Mouse (Mus musculus): ENCODE data around the gene Trmt112. TPM values are rescaled to one million over a fixed set of nuclear protein-coding genes. Genes with fewer than 3 reads are reported as not detected.
A peak's percentile ranks its signal among the peaks of the same experiment; 100 is the strongest.

Gene Trmt112
- polyA plus RNA-seq, 1 experiment from 2014 or later, result 173 TPM

DNA sequence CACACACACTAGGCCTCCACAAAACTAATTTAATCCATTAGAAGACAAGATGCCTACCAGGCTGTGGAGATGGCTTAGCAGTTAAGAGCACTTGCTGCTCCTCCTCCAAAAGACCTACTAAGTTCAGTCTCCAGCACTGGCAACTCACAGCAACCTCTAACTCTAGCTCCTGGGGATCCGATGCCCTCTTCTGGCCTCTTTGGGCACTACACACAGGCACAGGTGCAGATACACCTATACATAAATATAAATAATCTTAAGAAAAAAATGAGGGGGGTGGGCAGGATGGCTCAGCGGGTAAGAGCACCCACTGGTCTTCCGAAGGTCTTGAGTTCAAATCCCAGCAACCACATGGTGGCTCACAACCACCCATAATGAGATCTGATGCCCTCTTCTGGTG is 26.8 kb downstream of the Trmt112 start:
- H3K27me3 ChIP-seq (ENCODE audit: control insufficient read depth, insufficient read depth, low read length), result peaks cover 50% of the 10 kb centered on the region
- no peak for DNase-seq (ENCODE audit: low spot score)

DNA sequence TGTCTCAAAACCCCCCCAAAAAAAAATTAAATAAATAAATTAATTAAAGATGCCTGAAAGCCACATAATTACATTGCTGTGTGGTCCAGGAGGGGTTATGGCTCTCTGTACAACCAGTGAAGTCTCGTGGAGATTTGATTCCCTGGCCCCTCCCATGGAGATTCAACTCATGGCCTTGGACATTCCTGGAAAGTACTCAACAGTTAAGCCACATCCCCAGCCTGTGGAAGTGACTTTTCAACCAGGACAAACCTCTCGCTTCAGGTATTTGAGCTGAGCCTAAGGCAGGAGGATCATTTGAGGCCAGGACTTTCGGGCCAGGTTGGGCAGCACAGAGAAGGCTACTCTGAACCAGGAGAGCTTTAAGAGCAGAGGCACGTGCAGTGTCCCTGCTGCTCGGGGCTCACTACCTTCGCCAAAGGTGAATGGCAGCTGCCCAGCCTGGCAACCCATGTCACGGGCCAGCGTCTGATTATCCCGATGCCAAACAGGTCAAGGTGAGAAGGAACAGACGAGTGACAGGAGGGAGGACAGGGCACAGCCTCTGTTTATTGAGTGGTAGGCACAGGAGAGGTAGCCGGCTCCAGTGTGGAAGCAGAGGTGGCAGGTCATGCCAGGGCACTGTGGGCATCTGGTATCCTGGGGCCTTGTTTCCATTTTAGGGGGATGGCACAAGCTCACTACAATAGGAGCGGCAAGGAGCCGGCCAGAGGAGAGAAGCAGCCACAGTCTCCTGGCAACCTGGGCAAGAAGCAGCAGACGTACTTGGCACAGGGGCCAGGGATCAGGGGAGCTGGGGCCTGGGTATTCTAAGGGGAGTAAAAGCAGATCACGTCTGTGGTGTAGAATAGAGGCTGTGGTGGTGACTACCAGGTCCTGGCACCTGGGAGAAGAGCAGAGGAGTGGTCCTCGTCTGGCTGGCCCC is 28.3 kb downstream of the Trmt112 start:
- WGBS, result 80% methylated on average over 16 of the region's 16 CpGs
- no peak overlapping the region for H3K4me3 ChIP-seq (ENCODE audit: low read depth, low read length)
- peaks cover 17% of the 10 kb centered on the region for H3K4me1 ChIP-seq (ENCODE audit: control insufficient read depth, insufficient read depth, low read length)
- no peaks in the 10 kb centered on the region for H3K36me3 ChIP-seq (ENCODE audit: control insufficient read depth, insufficient read depth, low read length)
- H3K27ac ChIP-seq (replicated peaks; ENCODE audit: low read depth, low read length), result no peak overlapping the region
- ATAC-seq (ENCODE audit: insufficient number of reproducible peaks, low FRiP score, low TSS enrichment, low read depth) (no peak), DNase-seq (ENCODE audit: low spot score) (no peak)
- H3K27me3 ChIP-seq (ENCODE audit: control insufficient read depth, insufficient read depth, low read length), result peaks cover 35% of the 10 kb centered on the region
- no peaks in the 10 kb centered on the region for H3K9me3 ChIP-seq (ENCODE audit: control insufficient read depth, low read length)
- no peak overlapping the region for H3K4me2 ChIP-seq (ENCODE audit: low read depth, severe bottlenecking)
- no peak overlapping the region for H3K9ac ChIP-seq (ENCODE audit: low read length)

More for the DNA sequence above, 26.8 kb downstream of the Trmt112 start:
- H3K4me3 ChIP-seq (ENCODE audit: low read depth, low read length), result no peak overlapping the region
- H3K27ac ChIP-seq (replicated peaks; ENCODE audit: low read depth, low read length), result no peak overlapping the region
- no peak overlapping the region for H3K4me2 ChIP-seq (ENCODE audit: low read depth, severe bottlenecking)
- peaks cover 15% of the 10 kb centered on the region for H3K4me1 ChIP-seq (ENCODE audit: control insufficient read depth, insufficient read depth, low read length)
- no peaks in the 10 kb centered on the region for H3K36me3 ChIP-seq (ENCODE audit: control insufficient read depth, insufficient read depth, low read length)
- no peaks in the 10 kb centered on the region for H3K9me3 ChIP-seq (ENCODE audit: control insufficient read depth, low read length)
- no peak for ATAC-seq (ENCODE audit: insufficient number of reproducible peaks, low FRiP score, low TSS enrichment, low read depth)
- 17% methylated on average over 3 of the region's 3 CpGs for WGBS
- no peak overlapping the region for H3K9ac ChIP-seq (ENCODE audit: low read length)

DNA sequence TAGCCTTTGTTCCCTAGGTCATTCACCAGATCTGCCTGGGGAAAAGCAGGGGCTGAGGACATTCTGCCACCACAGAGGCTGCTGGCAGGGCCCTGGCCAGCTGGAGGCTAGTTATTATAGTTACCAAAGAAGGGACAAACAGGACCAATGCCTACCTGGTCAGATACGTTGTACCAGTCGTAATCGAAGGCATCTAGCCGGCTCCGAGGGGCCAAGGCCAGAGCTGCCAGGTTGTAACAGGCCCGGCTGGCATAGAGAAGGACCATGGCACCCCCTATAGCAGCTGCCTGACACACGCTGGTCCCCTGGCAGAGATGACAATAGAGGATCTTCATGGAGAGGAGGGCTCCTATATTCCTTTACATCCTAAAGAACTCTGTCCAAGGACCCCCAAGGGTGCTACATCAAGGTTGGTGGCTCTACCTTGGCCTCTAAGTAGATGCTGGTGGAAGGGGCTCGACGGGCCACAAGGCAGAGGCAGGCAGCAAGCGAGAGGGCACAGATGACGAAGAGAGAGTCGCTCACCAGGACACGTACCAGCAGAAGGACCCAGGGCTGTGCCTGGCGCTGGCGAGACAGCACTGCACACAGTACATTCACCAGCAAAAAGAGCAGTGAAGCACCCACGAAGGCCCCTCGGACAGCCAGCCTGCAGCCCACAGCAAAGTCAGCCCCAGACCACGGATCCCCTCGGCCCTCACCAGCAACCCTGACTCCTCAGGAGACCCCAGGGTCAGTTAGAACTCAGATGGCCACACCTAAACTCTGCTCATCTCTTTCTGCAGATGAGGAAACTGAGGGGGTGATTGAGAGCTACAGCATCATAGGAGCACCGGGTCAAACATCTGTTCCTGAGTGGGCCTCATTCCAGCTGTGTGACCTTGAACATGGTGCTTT is 29.9 kb downstream of the Trmt112 start:
- Histone ChIP-seq H3K27ac (replicated peaks; ENCODE audit: low read depth, low read length) (no peak overlapping the region), H3K27me3 (ENCODE audit: control insufficient read depth, insufficient read depth, low read length) (peaks cover 19% of the 10 kb centered on the region), H3K9me3 (ENCODE audit: control insufficient read depth, low read length) (no peaks in the 10 kb centered on the region), H3K9ac (ENCODE audit: low read length) (0 out of 2 replicates have a peak overlapping the region, but pooled peaks have one; percentile 7), H3K4me2 (ENCODE audit: low read depth, severe bottlenecking) (no peak overlapping the region), H3K4me3 (ENCODE audit: low read depth, low read length) (no peak overlapping the region), H3K4me1 (ENCODE audit: control insufficient read depth, insufficient read depth, low read length) (peaks cover 13% of the 10 kb centered on the region), H3K36me3 (ENCODE audit: control insufficient read depth, insufficient read depth, low read length) (no peaks in the 10 kb centered on the region)
- no peak for DNase-seq (ENCODE audit: low spot score)
- ATAC-seq (ENCODE audit: insufficient number of reproducible peaks, low FRiP score, low TSS enrichment, low read depth), result no peak
- 90% methylated on average over 20 of the region's 20 CpGs for WGBS

DNA sequence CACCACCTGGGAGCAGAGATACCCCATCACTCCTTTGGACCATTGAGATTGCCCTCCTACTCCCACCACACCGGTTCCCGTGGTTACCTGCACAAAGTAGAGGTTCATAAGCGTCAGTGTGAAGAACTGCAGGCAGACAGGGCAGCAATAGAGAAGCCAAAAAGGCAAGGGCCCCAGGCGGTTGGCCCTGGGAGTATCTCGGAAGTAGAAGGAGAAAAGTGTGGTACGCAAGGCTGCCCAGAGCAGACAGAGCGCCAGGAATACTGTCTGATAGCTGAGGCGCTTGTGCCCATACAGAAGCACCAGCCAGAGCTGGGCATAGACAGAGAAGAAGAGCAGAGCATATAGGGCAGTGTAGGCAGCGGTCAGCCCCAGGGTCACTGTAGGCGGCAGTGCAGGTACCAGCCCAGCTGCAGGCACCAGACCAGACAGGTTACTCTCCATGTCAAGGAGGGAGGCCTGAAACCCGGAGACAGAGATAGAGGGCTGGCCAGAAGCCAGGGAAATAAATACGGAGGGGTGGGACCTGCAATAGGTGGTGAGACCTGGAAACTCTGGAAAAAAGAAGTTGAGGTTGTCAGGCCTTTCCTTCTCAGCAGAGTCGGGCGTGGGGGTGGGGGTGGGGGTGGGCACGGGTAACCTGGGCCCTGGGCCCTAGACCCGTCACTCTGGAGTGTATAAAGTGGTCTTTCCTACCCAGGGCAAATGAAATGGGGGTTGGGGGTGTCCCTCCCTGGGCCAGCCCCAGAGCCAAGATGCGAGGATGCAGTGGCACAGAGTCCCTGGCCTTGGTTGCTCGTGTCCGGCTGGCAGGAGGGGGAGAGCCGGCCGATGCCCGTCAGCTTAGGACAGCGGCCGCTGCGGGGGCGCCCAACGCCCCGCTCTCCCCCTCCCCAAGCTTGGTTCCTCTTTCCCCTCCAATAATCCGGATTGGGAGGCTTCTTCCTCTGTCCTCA is 31.2 kb downstream of the Trmt112 start:
- WGBS, result 22% methylated on average over 28 of the region's 29 CpGs
- no peaks in the 10 kb centered on the region for H3K9me3 ChIP-seq (ENCODE audit: control insufficient read depth, low read length)
- H3K4me2 ChIP-seq (ENCODE audit: low read depth, severe bottlenecking), result peak overlapping the region; percentile 88
- ATAC-seq (ENCODE audit: insufficient number of reproducible peaks, low FRiP score, low TSS enrichment, low read depth) (0 out of 2 replicates have a peak, but pooled peaks have one; percentile 19), DNase-seq (ENCODE audit: low spot score) (no peak)
- peaks cover 13% of the 10 kb centered on the region for H3K4me1 ChIP-seq (ENCODE audit: control insufficient read depth, insufficient read depth, low read length)
- peaks cover 7% of the 10 kb centered on the region for H3K27me3 ChIP-seq (ENCODE audit: control insufficient read depth, insufficient read depth, low read length)
- H3K36me3 ChIP-seq (ENCODE audit: control insufficient read depth, insufficient read depth, low read length), result no peaks in the 10 kb centered on the region
- no peak overlapping the region for H3K27ac ChIP-seq (replicated peaks; ENCODE audit: low read depth, low read length)
- peak overlapping the region; percentile 69 for H3K4me3 ChIP-seq (ENCODE audit: low read depth, low read length)
- H3K9ac ChIP-seq (ENCODE audit: low read length), result peak overlapping the region; percentile 77

DNA sequence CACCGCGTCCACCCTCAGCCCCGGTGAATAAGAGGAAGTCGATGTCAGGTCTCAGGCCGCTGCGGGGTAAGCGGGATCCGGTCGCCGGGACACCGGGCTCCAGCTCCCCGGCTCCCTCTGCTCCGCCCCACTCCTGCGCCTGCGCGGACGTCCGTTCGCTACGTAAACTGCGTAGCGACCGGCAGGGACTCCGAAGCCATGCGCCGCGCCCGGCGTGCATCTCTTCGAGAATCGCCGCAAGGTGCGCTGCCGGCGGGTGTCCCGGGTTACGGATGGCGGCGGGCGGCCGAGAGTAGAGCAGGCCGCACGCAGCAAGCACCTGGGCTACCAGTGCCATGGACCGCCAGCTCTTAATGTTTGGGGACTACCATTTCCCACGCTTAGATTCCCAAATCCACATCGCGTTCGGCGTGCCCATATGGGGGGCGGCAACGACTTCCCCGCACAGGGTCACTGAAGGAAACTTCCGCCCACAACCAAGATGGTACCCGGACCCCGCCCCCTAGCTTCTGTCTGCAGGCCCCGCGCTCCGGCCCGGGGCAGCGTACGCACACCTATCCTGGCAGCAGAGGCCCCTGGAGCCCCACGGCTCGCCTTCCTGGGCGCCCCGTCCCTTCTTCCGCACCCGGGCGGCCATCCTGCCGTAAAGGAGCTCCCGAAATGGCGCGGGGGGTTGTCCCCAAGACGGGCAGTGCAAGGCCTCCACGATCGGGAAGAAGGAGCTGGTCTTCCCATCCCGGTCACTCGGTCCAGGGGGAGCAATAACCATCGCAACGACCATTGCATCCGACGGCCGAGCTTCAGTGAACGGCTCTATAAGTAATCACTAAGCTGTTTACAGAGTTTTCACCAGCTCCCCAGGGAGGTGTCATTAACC is 32.1 kb downstream of the Trmt112 start, which contains the start of gene Bad:
Bad (plus strand) TSS at position 490 of the 877 bp plus-strand sequence.
- ATAC-seq (ENCODE audit: insufficient number of reproducible peaks, low FRiP score, low TSS enrichment, low read depth), result peak; percentile 75
- H3K27ac ChIP-seq (replicated peaks; ENCODE audit: low read depth, low read length), result peak within 1 kb of the TSS; percentile 72
- H3K9me3 ChIP-seq (ENCODE audit: control insufficient read depth, low read length), result no peaks in the 10 kb centered on the region
- no peaks in the 10 kb centered on the region for H3K36me3 ChIP-seq (ENCODE audit: control insufficient read depth, insufficient read depth, low read length)
- no peaks in the 10 kb centered on the region for H3K27me3 ChIP-seq (ENCODE audit: control insufficient read depth, insufficient read depth, low read length)
- peak within 1 kb of the TSS; percentile 88 for H3K4me2 ChIP-seq (ENCODE audit: low read depth, severe bottlenecking)
- peak within 1 kb of the TSS; percentile 69 for H3K4me3 ChIP-seq (ENCODE audit: low read depth, low read length)
- DNase-seq (ENCODE audit: low spot score), result peak; percentile 98
- peaks cover 13% of the 10 kb centered on the region for H3K4me1 ChIP-seq (ENCODE audit: control insufficient read depth, insufficient read depth, low read length)
- peak within 1 kb of the TSS; percentile 77 for H3K9ac ChIP-seq (ENCODE audit: low read length)
- under 1% methylated on average over 82 of the region's 83 CpGs for WGBS

DNA sequence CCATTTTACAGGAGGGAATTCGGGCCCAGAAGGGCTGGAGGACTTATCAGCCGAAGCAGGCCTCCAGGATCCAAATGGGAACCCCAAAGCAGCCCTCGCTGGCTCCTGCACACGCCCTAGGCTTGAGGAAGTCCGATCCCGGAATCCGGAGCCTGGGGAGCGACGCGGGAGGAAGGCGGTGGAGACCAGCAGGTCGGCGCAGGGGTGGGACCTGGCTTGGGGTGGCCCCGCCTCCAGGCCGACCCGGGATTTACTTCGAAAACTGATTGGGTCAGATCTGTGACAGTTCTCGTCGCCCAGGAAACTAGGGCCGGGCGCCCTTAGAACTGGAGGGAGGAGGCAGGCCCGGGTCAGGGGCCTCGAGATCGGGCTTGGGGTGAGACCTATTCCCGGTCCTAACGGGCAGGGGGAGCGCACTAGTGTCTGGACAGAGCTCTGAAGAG is 32.8 kb downstream of the Trmt112 start, which contains the start of gene Gpr137:
Gpr137 (minus strand) TSS at position 232 of the 443 bp plus-strand sequence.
- Histone ChIP-seq H3K9ac (ENCODE audit: low read length) (peak within 1 kb of the TSS; percentile 77), H3K9me3 (ENCODE audit: control insufficient read depth, low read length) (no peaks in the 10 kb centered on the region), H3K36me3 (ENCODE audit: control insufficient read depth, insufficient read depth, low read length) (no peaks in the 10 kb centered on the region), H3K4me2 (ENCODE audit: low read depth, severe bottlenecking) (peak within 1 kb of the TSS; percentile 88), H3K27ac (replicated peaks; ENCODE audit: low read depth, low read length) (peak within 1 kb of the TSS; percentile 72), H3K4me3 (ENCODE audit: low read depth, low read length) (peak within 1 kb of the TSS; percentile 69), H3K4me1 (ENCODE audit: control insufficient read depth, insufficient read depth, low read length) (peaks cover 13% of the 10 kb centered on the region), H3K27me3 (ENCODE audit: control insufficient read depth, insufficient read depth, low read length) (no peaks in the 10 kb centered on the region)
- under 1% methylated on average over 27 of the region's 27 CpGs for WGBS
- peak; percentile 90 for DNase-seq (ENCODE audit: low spot score)
- ATAC-seq (ENCODE audit: insufficient number of reproducible peaks, low FRiP score, low TSS enrichment, low read depth), result peak; percentile 72

DNA sequence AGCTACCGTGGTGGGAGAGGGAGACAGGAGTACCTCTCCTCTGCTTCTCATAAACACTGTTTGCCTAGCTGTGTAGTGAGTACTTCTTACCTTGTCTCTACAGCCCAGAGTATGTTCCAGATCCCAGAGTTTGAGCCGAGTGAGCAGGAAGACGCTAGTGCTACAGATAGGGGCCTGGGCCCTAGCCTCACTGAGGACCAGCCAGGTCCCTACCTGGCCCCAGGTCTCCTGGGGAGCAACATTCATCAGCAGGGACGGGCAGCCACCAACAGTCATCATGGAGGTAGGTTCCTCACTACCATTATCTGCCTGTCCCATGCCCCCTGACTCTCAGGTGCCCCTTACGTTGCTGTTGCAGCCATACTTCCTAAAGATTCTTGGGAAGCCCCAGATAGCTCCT is 33.3 kb downstream of the Trmt112 start:
- no peaks in the 10 kb centered on the region for H3K27me3 ChIP-seq (ENCODE audit: control insufficient read depth, insufficient read depth, low read length)
- H3K27ac ChIP-seq (replicated peaks; ENCODE audit: low read depth, low read length), result no peak overlapping the region
- peak overlapping the region; percentile 88 for H3K4me2 ChIP-seq (ENCODE audit: low read depth, severe bottlenecking)
- 33% methylated on average over 5 of the region's 5 CpGs for WGBS
- H3K9me3 ChIP-seq (ENCODE audit: control insufficient read depth, low read length), result no peaks in the 10 kb centered on the region
- H3K4me3 ChIP-seq (ENCODE audit: low read depth, low read length), result peak overlapping the region; percentile 69
- ATAC-seq (ENCODE audit: insufficient number of reproducible peaks, low FRiP score, low TSS enrichment, low read depth) (no peak), DNase-seq (ENCODE audit: low spot score) (no peak)
- peaks cover 13% of the 10 kb centered on the region for H3K4me1 ChIP-seq (ENCODE audit: control insufficient read depth, insufficient read depth, low read length)
- no peaks in the 10 kb centered on the region for H3K36me3 ChIP-seq (ENCODE audit: control insufficient read depth, insufficient read depth, low read length)
- H3K9ac ChIP-seq (ENCODE audit: low read length), result peak overlapping the region; percentile 24; the same call in 1 of the 2 replicates
